Mouse (Mus musculus): Measurements from ENCODE around the gene Gaa.
A peak's percentile ranks its signal among the peaks of the same experiment; 100 is the strongest.
"Not testable (repeated sequence)": the region's sequence is repeated elsewhere in the genome, so short reads cannot be mapped to it uniquely, and the experiment has no call there.

Gene Gaa

GRCm38 (mm10) chr11:119252854-119253541, 14.7 kb upstream of the Gaa start:
- DNase-seq (ENCODE audit: low spot score in 2 of 2): no peak

- not testable (repeated sequence) for DNase-seq (ENCODE audit: low spot score in 2 of 2)
Measured at GRCm38 (mm10) chr11:119256557-119256956, 11.1 kb upstream of the Gaa start.

GRCm38 (mm10) chr11:119258216-119258571, 9.5 kb upstream of the Gaa start:
- DNase-seq (ENCODE audit: low spot score in 2 of 2): no peak

GRCm38 (mm10) chr11:119258572-119259322, 8.9 kb upstream of the Gaa start:
- DNase-seq (ENCODE audit: low spot score in 2 of 2): peak; percentile 41 to 42

GRCm38 (mm10) chr11:119259977-119260376, 7.7 kb upstream of the Gaa start:
- DNase-seq (ENCODE audit: low spot score in 2 of 2): no peak

- DNase-seq (ENCODE audit: low spot score in 2 of 2): no peak
Measured at GRCm38 (mm10) chr11:119264413-119264812, 3.3 kb upstream of the Gaa start.

- DNase-seq (ENCODE audit: low spot score in 2 of 2): no peak
Measured at GRCm38 (mm10) chr11:119265811-119266210, 1.9 kb upstream of the Gaa start.

- no peak for DNase-seq (ENCODE audit: low spot score in 2 of 2)
Measured at GRCm38 (mm10) chr11:119267241-119267674, 429 bp upstream of the Gaa start.

GRCm38 (mm10) chr11:119268557-119269195, 989 bp downstream of the Gaa start:
- peak; percentile 36 to 56 for DNase-seq (ENCODE audit: low spot score in 2 of 2)

- not testable (repeated sequence) for DNase-seq (ENCODE audit: low spot score in 2 of 2)
Measured at GRCm38 (mm10) chr11:119272492-119272891, 4.8 kb downstream of the Gaa start.

- no peak for DNase-seq (ENCODE audit: low spot score in 2 of 2)
Measured at GRCm38 (mm10) chr11:119273186-119273930, 5.7 kb downstream of the Gaa start.

GRCm38 (mm10) chr11:119281030-119281429, 13.3 kb downstream of the Gaa start:
- no peak for DNase-seq (ENCODE audit: low spot score in 2 of 2)

- DNase-seq (ENCODE audit: low spot score in 2 of 2): no peak
Measured at GRCm38 (mm10) chr11:119285791-119286527, 18.3 kb downstream of the Gaa start.

- DNase-seq (ENCODE audit: low spot score in 2 of 2): no peak
Measured at GRCm38 (mm10) chr11:119287207-119287992, 19.7 kb downstream of the Gaa start.

GRCm38 (mm10) chr11:119292861-119293260, 25.2 kb downstream of the Gaa start:
- not testable (repeated sequence) for DNase-seq (ENCODE audit: low spot score in 2 of 2)

- no peak for DNase-seq (ENCODE audit: low spot score in 2 of 2)
Measured at GRCm38 (mm10) chr11:119297996-119298395, 30.3 kb downstream of the Gaa start.

GRCm38 (mm10) chr11:119298917-119299316, 31.2 kb downstream of the Gaa start:
- DNase-seq (ENCODE audit: low spot score in 2 of 2): no peak

- peak; percentile 89 to 92 for DNase-seq (ENCODE audit: low spot score in 2 of 2)
Measured at GRCm38 (mm10) chr11:119299391-119300245, 31.9 kb downstream of the Gaa start, which contains the start of gene Eif4a3. Gene Eif4a3 (minus strand): TSS chr11:119300089.

- no peak for DNase-seq (ENCODE audit: low spot score in 2 of 2)
Measured at GRCm38 (mm10) chr11:119300246-119300935, 32.7 kb downstream of the Gaa start.

Measured in frontal cortex, postnatal 25 days (tissue).